Mouse (Mus musculus) E14TG2a.4 (cell line): Measurements from ENCODE around the gene Vmn2r59.
"Not testable (repeated sequence)": the region's sequence is repeated elsewhere in the genome, so short reads cannot be mapped to it uniquely, and the experiment has no call there.

Source experiments
- H3K27me3 ChIP-seq: 2 replicates; pipeline ENCODE4 v1.6.1; 2014; ENCODE audit warnings: low read length, control low read depth; ENCODE audit not compliant: insufficient read depth
- H3K36me3 ChIP-seq: 2 replicates; pipeline ENCODE4 v1.6.1; 2014; ENCODE audit warnings: low read length, control low read depth; ENCODE audit not compliant: insufficient read depth
- H3K4me1 ChIP-seq: replicated peaks from 2 replicates; pipeline ENCODE4 v1.6.1; 2014; ENCODE audit warnings: low read depth, low read length, control low read depth
- H3K4me3 ChIP-seq: replicated peaks from 2 replicates; pipeline ENCODE4 v1.5.1; 2014; ENCODE audit warnings: mild to moderate bottlenecking, low read length
- H3K9me3 ChIP-seq: 2 replicates; pipeline ENCODE4 v1.6.1; 2014; ENCODE audit warnings: low read length, control low read depth
- CTCF ChIP-seq: conservative IDR thresholded peaks from 2 replicates; pipeline ENCODE4 v1.5.1; 2014; ENCODE audit warnings: low read length
- NANOG ChIP-seq: IDR thresholded peaks from 2 replicates; pipeline ENCODE4 v1.6.1; 2014; ENCODE audit warnings: borderline replicate concordance, low read length, mixed read lengths
- POU5F1 ChIP-seq: IDR thresholded peaks from 2 replicates; pipeline ENCODE4 v1.6.1; 2014; ENCODE audit warnings: low read length, borderline replicate concordance

The Vmn2r59 gene

DNA sequence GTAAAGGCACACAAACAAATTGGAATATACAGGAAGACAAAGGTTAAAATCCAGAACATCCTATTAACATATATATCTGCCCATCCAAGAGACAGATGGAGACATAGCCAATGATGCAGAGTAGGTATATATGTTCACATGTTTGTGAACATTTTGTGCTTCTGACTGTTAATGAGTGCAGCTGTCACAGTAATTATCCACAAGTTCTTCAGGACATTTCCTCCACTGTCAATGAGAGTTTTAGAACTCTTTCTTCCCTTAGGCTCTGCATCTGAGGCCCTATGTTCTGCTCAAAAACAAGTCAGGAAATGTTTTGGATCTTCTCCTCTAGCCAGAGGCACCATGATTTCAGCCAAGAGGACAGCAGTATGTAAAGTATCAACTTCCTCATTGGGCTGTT lies at the start of gene Vmn2r59:
TSS of gene Vmn2r59 (minus strand) at position 101 of the 400 bp plus-strand sequence.
- Histone ChIP-seq H3K9me3 (no peaks in the 10 kb centered on the region), H3K4me1 (no peaks in the 10 kb centered on the region), H3K36me3 (no peaks in the 10 kb centered on the region), H3K4me3 (no peak within 1 kb of the TSS), H3K27me3 (no peaks in the 10 kb centered on the region)
- TF ChIP-seq POU5F1 (no peak), NANOG (no peak), CTCF (no peak)

DNA sequence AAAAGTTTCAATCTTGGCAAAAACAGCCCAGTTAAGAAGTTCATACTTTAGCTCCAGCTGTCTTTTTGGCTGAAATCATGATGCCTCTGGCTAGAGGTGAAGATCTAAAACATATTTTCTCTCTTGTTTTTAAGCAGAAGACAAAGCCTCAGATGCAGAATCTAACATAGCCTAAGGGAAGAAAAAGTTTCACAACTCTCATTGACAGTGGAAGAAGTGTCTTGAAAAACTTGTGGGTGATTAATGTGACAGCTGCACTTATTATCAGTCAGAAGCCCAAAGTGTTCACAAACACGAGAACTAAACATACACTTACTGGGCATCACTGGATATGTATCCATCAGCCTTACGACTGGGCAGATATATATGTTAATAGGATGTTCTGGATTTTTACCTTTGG lies 48.6 kb upstream of the Vmn2r59 start, which contains the start of gene Vmn2r60:
TSS of gene Vmn2r60 (plus strand) at position 301 of the 400 bp plus-strand sequence.
- no peak within 1 kb of the TSS for H3K4me3 ChIP-seq
- no peaks in the 10 kb centered on the region for H3K27me3 ChIP-seq
- H3K36me3 ChIP-seq, result no peaks in the 10 kb centered on the region
- H3K4me1 ChIP-seq, result no peaks in the 10 kb centered on the region
- no peaks in the 10 kb centered on the region for H3K9me3 ChIP-seq
- TF ChIP-seq POU5F1 (no peak), CTCF (no peak), NANOG (no peak)

DNA sequence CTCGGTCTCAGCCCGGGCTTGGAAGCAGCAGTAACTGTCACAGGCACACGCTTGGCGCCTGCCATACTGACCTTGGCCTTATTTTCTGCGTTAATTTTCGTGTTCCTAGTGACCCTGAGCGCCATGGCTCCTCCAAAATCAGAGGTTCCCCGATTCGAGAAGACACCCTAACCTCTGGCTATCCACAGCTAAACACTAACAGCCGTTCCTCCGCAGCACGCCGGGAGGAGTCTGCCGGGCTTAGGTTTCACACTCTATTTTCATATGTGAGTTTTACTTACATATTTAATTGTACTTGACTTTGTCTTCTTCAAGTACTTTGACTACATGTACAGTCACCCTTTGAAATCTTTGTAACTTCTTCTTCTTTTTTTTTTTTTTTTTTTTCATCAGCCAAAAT lies 48.2 kb upstream of the Vmn2r59 start:
- H3K4me3 ChIP-seq, H3K9me3 ChIP-seq, H3K27me3 ChIP-seq, H3K4me1 ChIP-seq, H3K36me3 ChIP-seq: not testable (repeated sequence)
